Mouse (Mus musculus) forelimb bud, embryonic 11.5 days (tissue): ENCODE results near the gene Suv39h1.
"Not testable (repeated sequence)": the region's sequence is repeated elsewhere in the genome, so short reads cannot be mapped to it uniquely, and the experiment has no call there.

Source experiments
- DNase-seq: peaks from one replicate; pipeline ENCODE4 v3.0.0-alpha.2; 2012; ENCODE audit warnings: low read depth, low spot score

Gene Suv39h1

DNA sequence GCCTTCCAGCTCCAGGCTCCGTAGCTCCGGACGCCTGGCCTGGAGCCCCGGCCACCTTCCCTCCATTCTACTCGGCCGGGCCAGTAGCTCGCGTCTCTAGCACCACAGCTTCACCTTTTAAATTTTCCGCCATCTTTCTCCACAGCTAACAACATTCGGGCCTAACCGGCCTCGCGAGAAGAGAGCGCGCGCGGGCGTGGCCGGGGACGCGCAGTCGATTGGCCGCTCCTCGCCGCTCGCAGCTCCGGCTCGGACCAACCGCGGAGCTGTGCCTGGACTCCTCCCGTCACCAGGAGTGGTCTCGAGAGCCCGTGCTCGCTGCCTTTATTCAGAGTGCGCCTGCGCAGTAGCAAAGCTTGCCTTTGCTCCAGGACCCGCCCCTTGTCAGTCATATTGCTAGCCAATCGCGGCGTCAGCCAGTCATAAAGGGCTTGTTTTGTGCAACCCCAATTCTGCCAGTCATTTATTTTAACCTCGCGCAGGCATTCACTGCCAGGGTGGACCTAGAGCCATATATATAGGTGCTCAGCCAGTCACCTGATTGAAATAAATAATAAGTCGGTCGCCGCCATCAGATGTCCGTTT is at the start of gene Suv39h1:
TSS of gene Suv39h1 (minus strand) at position 331 of the 585 bp plus-strand sequence.
- peak; percentile 94 for DNase-seq

DNA sequence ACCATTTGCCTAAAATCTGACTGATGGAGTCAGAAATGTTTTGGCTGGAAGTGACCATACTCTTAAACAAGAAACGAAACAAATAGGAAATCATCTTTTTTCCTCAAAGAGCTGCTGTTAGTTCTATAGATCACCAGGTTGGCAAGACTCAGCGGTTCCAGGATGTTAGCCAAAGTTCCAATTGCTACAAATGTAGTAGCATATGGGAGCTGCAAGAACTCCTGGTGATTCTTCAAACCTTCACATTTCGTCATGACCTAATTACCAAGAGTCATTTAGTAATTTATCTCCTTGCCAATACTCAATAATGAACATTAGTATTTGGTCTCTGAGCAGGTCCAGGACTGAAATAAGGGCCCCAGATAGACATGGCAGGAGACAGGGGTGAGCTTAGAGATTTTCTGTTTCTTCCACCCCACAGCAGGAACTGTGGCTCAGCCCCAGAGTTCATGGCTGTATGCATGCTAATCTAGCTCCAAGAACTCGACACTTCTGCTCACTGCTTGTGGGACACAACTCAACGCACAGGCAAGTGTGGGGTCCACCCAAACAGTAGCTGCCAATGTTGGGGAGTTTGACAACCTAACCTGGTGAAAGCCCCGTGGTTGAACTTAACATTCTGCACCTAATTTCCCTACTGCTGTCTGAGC is 49.4 kb upstream of the Suv39h1 start:
- DNase-seq, result no peak

DNA sequence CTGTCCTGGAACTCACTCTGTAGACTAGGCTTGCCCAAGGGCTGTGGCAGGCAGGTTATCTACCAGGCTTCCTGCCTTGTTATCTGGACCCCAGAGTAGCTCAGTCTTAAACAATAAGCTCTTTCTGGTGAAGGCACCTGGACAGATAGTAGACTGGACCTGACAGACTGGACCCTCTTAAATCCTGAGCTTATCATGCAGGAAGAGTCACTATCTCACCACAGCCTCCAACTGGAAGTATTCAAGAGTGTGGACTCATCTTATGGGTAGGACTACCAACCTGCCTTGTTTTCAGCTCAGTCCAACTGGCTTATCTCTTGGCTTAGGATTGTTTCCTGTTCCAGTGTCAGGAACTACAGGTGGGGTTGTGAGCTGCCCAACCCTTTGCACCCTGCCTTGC is 42.7 kb upstream of the Suv39h1 start:
- DNase-seq, result no peak

DNA sequence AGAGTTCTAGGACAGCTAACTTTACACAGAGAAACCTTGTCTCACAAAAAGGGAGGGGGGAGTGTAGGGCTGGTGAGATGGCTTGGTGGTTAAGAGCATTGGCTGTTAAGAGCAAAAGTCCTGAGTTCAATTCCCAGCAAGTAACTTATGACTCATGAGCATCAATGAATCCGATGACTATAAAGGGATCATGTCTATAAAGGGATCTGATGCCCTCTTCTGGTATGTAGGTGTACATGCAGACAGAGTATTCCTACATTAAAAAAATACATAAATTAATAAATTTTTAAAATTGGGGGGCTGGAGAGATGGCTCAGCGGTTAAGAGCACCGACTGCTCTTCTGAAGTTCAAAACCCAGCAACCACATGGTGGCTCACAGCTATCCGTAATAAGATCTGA is 40.7 kb upstream of the Suv39h1 start:
- DNase-seq, result no peak

DNA sequence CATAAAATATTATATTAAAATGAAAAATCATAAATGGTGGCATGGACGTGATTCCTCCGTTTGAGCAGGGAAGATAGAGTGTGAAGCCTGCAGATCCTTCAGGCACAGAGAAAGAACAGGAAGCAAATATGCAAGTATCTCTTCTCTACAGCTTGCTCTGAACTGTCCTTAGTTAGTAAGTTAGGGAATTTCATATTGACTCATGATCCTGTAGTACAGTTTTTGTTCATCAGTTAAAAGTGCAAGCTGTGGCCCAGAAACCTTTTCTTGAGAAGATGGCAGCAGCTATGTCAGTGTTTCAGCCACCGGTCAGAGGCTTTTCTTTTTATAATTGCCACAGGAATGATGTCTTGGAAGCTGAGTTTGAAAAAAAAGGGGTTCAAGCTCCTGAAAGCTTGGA is 30.5 kb upstream of the Suv39h1 start:
- no peak for DNase-seq

DNA sequence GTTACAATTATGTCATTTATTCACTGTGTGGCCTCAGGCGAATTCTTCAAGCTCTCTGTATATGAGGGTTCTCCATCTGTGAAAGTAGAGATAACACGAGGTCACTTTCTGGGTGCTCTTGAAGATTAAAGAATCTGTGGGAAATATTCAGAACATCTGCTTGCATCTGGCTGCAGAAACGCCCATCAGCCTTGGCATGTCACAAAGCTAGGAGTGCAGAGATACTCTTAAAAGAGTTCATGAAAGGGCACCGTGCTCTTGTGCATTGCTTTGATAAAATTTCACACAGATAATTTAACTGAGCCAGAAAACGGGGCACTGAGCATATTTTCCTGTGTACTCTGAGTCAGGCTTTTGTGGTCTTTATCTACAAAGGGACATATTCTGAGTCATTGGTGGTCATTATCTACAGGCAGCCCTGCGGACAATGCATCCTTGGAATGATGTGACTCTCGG is 27.7 kb upstream of the Suv39h1 start:
- DNase-seq, result no peak

DNA sequence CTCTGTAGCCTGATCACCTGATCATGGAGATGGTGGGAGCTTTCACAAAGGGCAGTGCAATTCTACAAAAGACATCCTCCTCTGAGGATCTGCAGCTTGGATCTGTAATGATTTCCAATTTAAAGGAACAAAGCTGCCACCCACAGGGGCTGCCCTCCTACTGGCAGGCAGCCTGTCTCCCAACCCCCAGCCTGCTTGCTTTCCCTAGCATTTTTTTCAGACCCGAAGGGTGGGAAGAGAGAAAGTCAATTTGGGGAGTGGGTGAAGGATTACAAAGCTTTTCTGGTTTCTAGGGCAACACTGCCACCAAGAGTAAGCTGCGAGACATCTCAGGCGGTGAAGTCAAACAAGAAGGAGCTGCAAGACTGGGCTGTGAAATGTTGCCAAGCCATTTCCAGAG is 26.5 kb upstream of the Suv39h1 start:
- DNase-seq, result peak; percentile 84

DNA sequence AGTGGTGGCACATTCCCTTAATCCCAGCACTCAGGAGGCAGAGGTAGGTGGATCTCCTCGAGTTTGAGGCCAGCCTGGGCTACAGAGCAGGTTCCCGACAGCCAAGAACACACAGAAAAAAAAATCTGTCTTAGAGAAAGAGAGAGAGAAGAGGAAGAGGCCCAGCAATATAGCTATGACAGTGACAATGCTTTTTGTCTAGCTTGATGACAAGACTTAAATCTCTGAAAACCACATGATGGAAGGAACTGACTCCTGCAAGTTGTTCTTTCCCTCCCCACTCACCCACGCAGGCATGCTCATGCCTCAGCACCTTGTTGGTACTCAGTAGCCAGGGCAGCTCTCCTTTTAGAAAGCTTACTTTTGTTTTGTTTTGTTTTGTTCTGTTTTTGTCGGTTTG is 24.9 kb upstream of the Suv39h1 start:
- no peak for DNase-seq

DNA sequence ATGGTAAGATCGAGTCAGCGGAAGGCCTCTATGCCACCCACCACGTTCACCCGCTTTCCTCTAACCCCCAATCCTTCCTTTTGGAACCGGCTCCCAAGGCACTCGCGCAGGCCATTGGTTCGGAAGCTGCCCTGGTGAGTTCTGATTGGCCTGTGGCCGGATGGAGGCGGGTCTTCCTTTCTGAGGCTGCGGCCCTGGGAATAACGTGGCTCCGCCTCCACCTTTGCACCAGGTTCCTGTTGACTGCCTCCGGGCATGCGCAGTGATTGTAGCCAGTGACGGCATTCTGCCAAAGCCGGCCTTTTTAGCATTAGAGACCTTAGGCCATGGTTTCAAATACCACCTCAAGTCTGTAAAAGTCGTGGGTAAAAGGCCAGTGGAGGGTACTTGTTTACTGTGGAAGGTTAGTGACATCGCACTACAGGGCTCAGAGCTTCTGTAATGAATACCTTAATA is 22.3 kb upstream of the Suv39h1 start:
- DNase-seq, result peak; percentile 94

DNA sequence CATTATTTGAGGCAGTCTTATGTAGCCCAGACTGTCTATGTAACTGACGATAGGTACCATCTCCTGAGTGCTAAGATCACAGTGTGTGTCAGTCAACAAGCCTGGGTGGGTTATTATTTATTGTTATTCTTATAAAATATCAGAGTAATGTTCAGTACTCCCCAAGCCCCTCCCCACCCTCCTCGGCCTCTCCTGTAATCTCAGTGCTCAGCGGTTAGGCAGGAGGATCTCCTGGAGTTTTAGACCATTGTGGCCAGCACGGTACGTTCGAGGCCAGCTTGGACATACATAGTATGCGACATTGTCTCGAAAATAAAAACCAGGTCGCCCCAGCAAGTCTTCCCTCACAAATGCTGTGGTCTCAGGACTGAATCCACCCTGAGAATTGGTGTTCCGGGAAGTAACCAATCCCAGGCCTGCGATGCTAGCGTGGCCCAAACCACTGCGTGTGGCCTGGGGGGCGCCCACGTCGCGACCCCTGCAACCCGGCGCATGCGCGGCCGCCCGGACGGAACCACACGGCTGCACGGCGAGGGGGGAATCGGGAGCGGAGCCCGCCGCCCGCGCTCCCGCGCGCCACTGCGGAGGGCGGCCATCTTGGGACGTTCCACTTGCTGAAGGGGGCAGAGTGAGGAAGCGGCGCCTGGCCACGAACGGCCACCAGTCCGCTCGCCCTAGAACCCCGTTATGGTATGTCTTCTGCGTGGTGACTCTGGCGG is 21.7 kb upstream of the Suv39h1 start:
- not testable (repeated sequence) for DNase-seq

DNA sequence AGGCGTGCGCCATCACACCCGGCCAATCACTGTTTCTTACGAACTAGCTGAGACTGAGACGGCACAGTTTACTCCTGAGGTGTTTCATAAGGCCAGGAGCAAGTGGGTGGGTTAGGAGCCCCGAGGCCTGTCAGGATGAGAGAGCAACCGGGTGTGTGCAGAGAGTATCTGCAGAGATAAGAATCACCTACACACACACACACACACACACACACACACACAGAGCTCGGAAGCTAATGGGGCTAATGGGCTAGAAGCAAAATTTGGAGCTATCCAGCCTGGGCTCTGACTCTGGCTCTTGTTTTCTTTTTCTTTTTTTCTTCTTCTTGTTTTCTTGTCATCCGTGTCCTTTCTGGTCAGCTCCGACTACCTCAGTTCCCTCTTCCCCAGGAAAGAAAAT is 21.0 kb upstream of the Suv39h1 start:
- no peak for DNase-seq

DNA sequence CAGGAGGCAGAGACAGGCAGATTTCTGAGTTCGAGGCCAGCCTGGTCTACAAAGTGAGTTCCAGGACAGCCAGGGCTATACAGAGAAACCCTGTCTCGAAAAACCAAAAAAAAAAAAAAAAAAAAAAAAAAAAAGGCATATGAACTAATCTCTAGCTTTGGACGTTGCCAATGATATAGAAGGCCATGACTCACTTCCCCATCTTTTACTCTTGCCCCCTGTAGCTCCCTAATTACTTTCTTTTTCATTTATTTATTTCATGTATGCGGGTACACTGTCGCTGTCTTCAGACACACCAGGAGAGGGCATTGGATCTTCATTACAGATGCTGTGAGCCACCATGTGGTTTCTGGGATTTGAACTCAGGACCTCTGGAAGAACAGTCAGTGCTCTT is 16.4 kb upstream of the Suv39h1 start:
- DNase-seq, result not testable (repeated sequence)

DNA sequence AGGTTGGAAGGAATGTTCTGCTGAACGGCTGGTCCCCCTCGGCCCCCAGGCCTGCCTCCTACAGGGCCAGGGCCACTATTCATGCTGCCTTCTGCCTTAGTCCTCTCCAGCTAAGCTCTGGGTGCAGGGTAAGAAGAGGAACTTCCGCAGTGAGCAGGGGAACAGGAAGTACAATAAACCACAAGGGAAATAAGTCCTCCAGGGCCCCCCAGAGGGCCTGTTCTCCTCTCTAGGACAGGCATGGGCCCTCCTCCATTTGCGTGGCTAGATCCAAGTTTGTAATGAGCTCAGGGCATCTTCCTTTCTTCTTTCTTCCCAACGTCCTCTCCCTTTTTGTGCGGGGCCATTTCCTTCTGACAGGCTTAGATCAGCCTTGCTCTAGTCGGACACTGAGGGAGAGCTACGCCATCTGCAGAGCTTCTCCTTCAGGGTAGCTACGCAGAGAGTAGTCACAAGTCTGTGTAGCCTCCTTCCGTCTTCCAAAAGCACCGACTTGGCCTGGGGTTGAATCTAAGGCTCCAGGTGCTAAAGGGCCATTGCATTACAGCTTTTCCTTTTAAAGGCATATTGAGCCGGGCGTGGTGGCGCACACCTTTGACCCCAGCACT is 15.9 kb upstream of the Suv39h1 start, which contains the start of gene Was:
TSS of gene Was (minus strand) at position 153 of the 608 bp plus-strand sequence.
- no peak for DNase-seq

DNA sequence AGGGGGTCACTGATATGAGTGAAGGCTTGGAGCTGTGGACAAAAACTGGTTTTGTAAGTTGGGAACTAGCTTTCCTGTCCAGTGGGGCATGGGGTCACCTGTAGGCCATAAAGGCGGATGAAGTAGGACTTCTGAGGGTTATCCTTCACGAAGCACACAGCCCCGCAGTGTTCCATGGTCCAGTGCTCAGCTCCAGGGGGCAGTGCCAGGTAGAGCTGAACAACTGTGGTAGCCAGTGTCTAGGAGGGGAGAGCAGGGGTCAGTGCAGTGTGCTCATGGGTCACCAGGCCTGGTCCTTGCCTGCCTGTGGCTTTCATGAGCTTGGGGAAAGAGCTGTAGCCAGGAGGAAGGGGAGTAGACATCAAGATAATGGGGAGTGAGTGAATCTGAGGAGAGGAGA is 15.2 kb upstream of the Suv39h1 start:
- no peak for DNase-seq

DNA sequence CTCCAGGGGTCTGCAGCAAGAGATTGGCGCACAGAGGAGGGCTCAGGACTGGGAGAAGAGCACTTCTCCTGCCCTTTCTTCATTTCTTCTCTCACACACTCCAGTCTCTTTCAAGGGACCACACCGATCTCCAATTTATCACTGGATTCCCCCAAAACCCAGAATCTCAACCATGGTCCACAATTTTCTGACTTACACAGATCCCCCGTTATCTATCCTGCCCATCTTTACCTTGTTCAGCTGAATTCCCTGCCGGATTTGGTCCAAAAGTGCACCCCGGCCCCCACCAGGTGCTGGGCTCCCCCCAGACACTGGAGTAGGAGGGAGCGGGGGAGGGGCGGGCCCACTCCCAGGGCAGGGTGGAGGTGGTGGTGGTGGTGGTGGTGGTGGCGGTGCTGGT is 11.1 kb upstream of the Suv39h1 start:
- DNase-seq, result no peak

DNA sequence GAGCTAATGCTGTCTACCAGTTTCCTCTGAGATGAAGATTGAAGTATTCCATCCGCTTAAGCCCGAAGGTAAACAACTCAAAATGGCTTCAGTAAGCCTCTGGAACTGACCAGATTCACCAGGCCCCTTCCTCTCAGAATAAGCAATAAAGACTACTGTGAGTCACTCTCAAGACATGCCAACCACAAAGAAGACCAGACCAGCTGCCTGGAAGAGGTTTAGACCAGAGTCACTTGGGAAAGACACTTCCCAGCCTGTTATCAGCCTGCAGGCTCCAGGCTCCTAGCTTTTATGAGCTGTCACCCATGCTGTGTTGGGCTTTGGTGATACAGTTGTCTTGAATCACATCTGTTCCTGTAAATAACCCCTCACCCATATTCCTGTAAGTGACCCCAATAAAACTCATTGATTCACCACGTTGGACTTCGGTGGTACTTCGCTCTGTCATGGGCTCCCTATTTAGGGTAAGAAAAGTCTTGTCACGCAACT is 10.3 kb upstream of the Suv39h1 start:
- DNase-seq, result no peak

DNA sequence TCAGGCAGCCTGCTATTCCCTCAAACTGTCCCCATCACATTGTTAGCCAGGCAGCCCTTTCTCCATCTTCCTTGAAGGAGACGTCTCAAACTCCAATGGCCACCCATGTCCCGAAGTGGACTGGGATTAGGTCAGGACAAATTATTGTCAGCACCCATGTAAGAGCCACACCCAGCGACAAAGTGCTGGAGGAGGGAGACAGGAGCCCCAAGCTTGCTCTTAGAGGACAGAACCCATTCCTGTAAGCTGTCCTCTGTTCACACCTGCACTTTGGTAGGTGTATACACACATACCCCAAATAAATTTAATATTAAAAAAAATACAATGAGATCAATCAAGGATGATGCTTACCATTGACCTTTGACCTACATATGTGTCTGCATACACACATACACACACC is 544 bp upstream of the Suv39h1 start:
- DNase-seq, result no peak

DNA sequence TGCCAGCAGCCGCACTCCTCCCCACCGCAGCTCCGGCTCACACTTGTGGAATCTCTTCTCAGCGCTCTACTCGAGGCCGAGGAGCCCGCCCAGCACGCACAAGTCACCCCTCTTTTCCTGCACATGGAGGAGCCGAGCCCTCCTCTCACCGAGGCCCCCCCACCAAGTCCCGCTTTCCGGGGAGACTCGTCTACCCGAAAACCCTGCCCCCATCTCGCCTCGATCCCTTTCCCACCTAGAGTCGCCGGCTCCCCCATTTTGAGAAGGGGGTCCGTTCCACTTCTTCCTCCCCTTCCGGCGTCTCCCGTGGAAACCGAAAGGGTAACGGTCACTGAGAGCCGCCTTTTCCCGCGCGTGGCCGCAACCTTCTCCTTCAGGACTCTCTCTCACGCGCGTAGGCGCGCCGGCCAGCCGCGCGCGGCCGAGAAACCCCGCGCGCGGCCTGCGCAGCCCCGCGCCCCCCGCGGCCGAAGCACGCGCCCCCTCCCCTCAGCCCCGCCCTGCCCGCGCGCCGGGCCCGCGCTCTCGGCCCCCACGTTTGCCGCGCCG is 605 bp downstream of the Suv39h1 start:
- peak; percentile 35 for DNase-seq

DNA sequence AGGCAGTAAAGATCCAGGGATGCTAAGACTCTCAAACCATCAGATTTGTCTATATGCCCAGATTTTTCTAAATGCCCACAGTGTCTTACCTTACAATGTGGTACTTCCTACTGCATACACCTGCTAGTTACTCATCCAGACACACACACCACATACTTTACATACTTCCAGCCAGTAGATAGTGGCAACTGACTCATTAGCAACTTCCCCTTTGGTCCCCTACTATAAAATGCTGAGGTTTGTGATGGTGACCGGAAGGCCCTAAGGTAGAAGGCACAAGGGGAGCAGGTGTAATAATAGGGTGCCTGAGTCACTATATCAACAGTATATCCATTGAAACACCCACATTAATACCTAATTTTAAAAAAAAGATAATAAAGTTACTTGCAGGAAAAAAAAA is 5.4 kb downstream of the Suv39h1 start:
- no peak for DNase-seq

DNA sequence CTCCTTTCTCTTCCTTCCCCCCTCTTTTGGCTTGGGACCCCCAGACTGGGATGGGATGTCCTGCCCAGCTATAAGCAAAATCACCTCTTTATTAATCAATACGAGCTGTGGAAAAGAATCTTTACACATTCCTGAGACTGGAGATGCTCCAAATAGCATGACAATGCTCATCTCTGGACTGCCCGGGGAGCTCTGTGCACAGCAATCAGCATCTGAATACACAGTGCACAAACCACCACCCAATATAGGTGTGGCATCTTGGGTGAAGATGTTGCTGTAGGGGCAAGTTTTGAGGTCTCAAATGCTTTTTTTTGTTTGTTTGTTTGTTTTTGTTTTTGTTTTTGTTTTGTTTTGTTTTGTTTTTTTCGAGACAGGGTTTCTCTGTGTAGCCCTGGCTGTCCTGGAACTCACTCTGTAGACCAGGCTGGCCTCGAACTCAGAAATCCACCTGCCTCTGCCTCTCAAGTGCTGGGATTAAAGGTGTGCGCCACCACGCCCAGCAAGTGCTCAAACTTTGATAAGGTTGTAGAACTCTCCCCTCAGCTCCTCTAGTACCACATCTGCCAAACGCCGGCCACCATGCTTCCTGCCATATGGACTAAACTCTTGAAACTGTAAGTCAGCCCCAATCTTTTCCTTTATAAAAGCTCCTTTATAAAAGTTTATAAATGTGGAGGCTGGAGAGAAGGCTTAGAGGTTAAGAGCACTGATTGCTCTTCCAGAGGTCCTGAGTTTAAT is 23.3 kb downstream of the Suv39h1 start:
- not testable (repeated sequence) for DNase-seq

DNA sequence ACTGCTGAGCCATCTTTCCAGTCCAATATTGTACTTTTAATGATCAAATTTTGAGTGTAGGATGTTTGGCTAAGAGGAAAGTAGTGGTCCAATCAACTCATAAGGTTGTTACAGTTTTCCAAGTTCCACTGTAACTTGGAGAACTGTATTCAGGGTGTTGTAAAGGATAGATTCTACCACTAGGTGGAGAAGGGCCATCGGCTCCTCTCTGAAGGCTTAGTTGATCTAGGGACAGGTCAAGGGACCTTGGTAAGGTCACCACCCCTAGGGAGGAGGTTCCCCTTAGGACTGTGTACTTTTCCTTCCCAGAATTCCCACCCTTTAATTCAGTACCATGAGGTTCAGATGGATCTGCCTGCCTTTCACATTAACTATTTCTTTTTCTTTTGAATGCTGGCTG is 41.6 kb downstream of the Suv39h1 start:
- no peak for DNase-seq
